Mouse (Mus musculus) thymus, adult 2 months (tissue): ENCODE results near the gene 4930404N11Rik. TPM values are rescaled to one million over a fixed set of nuclear protein-coding genes. Genes with fewer than 3 reads are reported as not detected.
A peak's percentile ranks its signal among the peaks of the same experiment; 100 is the strongest.

Experiments used
- DNase-seq: peaks from one replicate; pipeline ENCODE4 v3.0.0; 2021
- H3K27ac ChIP-seq: fragments of 200-500 bp; 2 replicates; pipeline ENCODE4 v1.5.1; 2012; ENCODE audit warnings: low read length, control low read depth; ENCODE audit not compliant: control insufficient read depth, insufficient read depth
- H3K27me3 ChIP-seq: fragments of 200-500 bp; 2 replicates; pipeline ENCODE4 v1.6.1; 2012; ENCODE audit warnings: mild to moderate bottlenecking, low read length, moderate library complexity, mixed read lengths; ENCODE audit not compliant: control insufficient read depth, insufficient read depth
- H3K36me3 ChIP-seq: fragments of 200-500 bp; 2 replicates; pipeline ENCODE4 v1.6.1; 2012; ENCODE audit warnings: mild to moderate bottlenecking, low read length, moderate library complexity; ENCODE audit not compliant: control insufficient read depth, insufficient read depth
- H3K4me1 ChIP-seq: fragments of 200-500 bp; replicated peaks from 2 replicates; pipeline ENCODE4 v1.6.1; 2012; ENCODE audit warnings: low read length; ENCODE audit not compliant: control insufficient read depth, insufficient read depth
- H3K4me3 ChIP-seq: fragments of 200-500 bp; 2 replicates; pipeline ENCODE4 v1.5.1; 2012; ENCODE audit warnings: mild to moderate bottlenecking, low read length, control low read depth, moderate library complexity; ENCODE audit not compliant: control insufficient read depth, insufficient read depth
- CTCF ChIP-seq: fragments of 200-500 bp; IDR thresholded peaks from 2 replicates; pipeline ENCODE4 v1.5.1; 2012; ENCODE audit warnings: mild to moderate bottlenecking, control low read depth, low read length, moderate library complexity, borderline replicate concordance; ENCODE audit not compliant: control insufficient read depth, poor library complexity, insufficient read depth; ENCODE audit errors: extremely low read depth
- POLR2A ChIP-seq: fragments of 200-500 bp; IDR thresholded peaks from 2 replicates; pipeline ENCODE4 v1.6.1; 2012; ENCODE audit warnings: mild to moderate bottlenecking, low read length, control low read depth, moderate library complexity; ENCODE audit not compliant: control insufficient read depth, poor library complexity, insufficient read depth; ENCODE audit errors: extremely low read depth
- WGBS: fragments of 180-500 bp; shearing (Covaris S2); methylation state at CpG from one replicate; pipeline ENCODE4 v1.1.7; 2018; 5-methylcytosine and 5-hydroxymethylcytosine counted together
- polyA plus RNA-seq: library from polyadenylated mRNA; depleted of rRNA; stranded (reverse); fragments of >200 nt; gene quantifications from 2 replicates; pipeline ENCODE4 v1.2.3, GENCODE M21; 2012

Gene 4930404N11Rik
- polyA plus RNA-seq, 1 experiment = 12.7 TPM

DNA sequence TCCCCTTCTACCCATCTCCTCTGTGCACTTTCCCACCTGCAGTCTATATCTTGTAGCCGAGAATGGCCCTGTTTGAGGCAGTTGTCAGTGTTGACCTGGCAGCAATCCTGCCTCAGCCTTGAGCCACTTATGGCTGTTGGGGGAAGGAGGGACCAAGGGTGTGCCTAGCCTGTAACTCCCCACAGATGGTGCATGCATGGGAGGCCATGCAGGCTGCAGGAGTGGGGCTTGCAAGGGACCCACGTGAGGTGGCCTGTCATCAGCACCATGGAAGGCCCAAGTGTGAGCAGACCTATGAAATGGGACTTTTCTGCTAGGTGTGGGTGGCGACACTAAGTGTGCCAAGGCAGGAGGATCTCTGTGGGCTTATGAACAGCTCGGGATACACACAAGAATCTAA is 543 bp downstream of the 4930404N11Rik start:
- no peaks in the 10 kb centered on the region for H3K4me1 ChIP-seq

DNA sequence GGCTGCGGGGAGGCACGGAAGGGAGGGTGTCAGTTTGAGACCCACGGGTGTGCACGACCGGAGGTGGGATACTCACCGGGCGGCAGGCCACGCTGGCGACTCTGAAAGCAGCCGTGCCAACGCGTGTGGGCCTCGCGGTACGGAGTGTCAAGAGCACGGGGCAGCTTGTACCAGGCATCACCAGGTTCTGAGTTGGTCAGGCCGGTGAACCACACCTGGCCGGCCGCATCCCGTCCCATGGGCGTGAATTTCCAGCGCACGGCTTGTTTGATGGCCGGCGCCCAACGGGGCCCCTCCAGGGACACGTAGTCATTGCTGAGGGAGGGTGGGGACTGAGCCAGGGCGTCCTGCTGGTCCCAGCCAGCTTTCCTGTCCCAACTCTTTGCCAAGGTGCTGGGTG is 950 bp downstream of the 4930404N11Rik start:
- H3K36me3 ChIP-seq = peaks cover 24% of the 10 kb centered on the region
- H3K4me1 ChIP-seq = no peaks in the 10 kb centered on the region
- TF ChIP-seq CTCF (no peak), POLR2A (no peak)
- no peak overlapping the region for H3K4me3 ChIP-seq
- no peaks in the 10 kb centered on the region for H3K27me3 ChIP-seq
- no peak for DNase-seq
- no peak overlapping the region for H3K27ac ChIP-seq
- 95% methylated on average over 28 of the region's 28 CpGs for WGBS

More for the DNA sequence above, 543 bp downstream of the 4930404N11Rik start:
- no peak for DNase-seq
- H3K27ac ChIP-seq = no peak overlapping the region
- H3K36me3 ChIP-seq = peaks cover 28% of the 10 kb centered on the region
- H3K4me3 ChIP-seq = no peak overlapping the region
- WGBS = 75% methylated on average over 4 of the region's 4 CpGs
- H3K27me3 ChIP-seq = no peaks in the 10 kb centered on the region
- no peak for TF ChIP-seq POLR2A
- no peak for TF ChIP-seq CTCF

DNA sequence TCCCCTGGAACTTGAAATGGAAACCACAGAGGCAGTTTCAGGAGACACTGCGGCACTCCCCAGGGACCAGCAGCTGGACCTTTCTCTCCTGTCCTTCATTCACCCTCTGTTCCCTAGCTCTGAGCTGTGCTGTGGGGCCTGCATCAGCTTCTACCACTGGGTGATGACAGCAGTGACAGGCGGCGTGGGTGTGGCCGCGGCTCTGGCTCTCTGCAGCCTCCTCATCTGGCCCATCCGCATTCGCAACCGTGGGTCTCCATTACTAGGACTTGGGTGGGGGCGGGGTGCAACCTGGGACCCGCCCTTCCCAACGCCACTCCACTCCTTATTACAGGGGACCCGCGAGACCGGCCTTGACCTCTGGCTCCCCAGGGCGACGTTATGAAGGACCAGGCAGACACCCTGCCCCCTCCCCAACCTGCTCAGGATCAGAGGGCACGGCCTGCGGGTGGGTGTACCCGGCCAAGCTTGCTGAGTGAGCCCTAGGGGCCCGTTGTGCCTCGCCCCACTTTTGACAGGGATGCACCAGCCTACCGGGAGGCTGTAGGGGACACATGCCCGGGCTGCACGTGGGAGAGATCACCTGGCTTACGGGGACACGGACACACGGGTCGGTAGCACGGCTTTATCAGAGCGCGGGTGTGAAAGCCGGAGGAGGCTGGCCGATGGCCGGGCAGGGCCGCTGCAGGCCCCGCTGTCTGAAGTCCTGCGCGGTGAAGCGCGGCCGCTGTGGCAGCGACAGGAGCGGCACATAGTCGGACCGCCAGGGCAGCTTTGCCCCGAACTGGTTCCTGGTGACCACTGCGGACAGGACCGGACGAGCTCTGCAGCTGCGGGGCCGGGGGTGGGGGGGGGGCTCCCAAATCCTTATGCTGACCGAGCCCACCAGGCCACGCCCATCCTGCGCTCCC is 1.9 kb downstream of the 4930404N11Rik start:
- Histone ChIP-seq H3K4me3 (no peak overlapping the region), H3K36me3 (peaks cover 19% of the 10 kb centered on the region), H3K27me3 (no peaks in the 10 kb centered on the region), H3K27ac (no peak overlapping the region), H3K4me1 (peaks cover 6% of the 10 kb centered on the region)
- no peak for DNase-seq
- WGBS = 94% methylated on average over 54 of the region's 54 CpGs
- no peak for TF ChIP-seq CTCF
- no peak for TF ChIP-seq POLR2A

DNA sequence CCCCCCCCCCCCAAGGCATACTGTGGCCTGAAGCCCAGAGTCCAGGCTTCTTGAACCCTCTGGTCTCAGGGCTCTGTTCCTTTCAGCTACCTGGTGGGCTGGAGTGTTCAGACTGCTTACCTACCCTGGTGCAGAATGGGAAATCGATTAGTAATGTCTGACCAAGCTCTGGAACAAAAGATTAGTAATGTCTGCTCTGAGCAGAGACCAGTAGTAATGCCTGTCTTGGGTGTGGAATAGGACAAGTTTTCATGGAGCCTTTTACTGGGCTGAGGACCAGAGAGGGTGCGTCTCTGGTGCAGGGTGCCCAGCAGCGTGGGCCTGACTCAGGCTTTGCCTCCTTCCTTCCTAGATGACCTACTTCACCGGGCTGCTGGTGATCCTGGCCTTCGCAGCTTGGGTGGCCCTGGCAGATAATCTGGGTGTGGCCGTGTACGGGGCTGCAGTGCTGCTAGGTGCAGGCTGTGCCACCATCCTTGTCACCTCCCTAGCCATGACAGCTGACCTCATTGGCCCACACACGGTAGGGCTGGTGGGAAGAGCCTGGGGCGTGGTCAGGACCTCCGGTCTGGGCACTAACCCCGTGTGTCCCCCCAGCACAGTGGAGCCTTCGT is 3.2 kb downstream of the 4930404N11Rik start:
- Histone ChIP-seq H3K27me3 (no peaks in the 10 kb centered on the region), H3K4me3 (no peak overlapping the region), H3K36me3 (peaks cover 9% of the 10 kb centered on the region), H3K4me1 (peaks cover 17% of the 10 kb centered on the region), H3K27ac (no peak overlapping the region)
- no peak for TF ChIP-seq POLR2A
- TF ChIP-seq CTCF = no peak
- 98% methylated on average over 12 of the region's 12 CpGs for WGBS
- no peak for DNase-seq

DNA sequence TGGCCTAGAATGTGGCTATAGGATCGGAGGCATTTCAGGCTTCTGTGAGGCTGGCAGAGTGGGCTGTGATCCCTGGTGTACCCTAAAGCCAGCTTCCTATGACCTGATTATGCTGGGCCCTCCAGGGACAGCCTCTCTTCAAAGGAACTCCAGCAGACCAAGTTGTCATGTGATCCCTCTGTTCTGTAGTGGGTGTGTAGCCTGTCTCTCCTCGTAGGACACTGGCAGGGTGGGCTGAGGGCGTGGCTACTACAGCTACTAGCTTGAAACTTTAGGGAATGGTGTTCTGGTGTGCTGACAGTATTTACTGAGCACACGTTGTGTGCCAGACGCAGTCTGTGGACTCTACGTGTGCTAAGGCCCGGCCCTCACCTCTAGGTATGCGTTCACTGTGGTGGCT is 4.9 kb downstream of the 4930404N11Rik start:
- Histone ChIP-seq H3K4me3 (no peak overlapping the region), H3K36me3 (no peaks in the 10 kb centered on the region), H3K27ac (no peak overlapping the region), H3K27me3 (no peaks in the 10 kb centered on the region), H3K4me1 (peaks cover 28% of the 10 kb centered on the region)
- TF ChIP-seq CTCF (no peak), POLR2A (no peak)
- WGBS = 88% methylated on average over 8 of the region's 8 CpGs
- DNase-seq = no peak

DNA sequence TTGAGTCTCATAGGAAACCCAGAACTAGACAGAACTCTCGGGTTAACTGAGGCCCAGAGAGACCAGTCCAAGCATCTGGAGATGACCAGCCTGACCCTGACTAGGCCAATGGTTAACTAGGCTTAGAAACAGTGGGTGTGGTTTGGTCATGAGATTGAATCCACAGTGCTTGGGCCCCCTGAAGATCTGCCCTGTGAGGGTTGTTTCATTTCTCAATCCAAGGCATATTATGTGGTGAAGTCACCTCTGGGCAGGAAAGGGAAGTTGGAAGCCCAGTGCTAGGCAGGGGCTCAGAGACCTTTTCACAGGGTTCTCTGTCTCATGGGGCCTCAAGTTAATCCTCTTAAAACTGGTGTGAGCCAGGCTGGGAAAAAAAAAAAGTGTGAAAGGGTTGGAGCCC is 6.8 kb downstream of the 4930404N11Rik start:
- 50% methylated on average over 1 of the region's 1 CpGs for WGBS
- TF ChIP-seq POLR2A (no peak), CTCF (no peak)
- Histone ChIP-seq H3K27me3 (no peaks in the 10 kb centered on the region), H3K27ac (no peak overlapping the region; the same call in 1 of the 2 replicates), H3K4me1 (peaks cover 28% of the 10 kb centered on the region), H3K36me3 (no peaks in the 10 kb centered on the region), H3K4me3 (no peak overlapping the region)
- DNase-seq = no peak

DNA sequence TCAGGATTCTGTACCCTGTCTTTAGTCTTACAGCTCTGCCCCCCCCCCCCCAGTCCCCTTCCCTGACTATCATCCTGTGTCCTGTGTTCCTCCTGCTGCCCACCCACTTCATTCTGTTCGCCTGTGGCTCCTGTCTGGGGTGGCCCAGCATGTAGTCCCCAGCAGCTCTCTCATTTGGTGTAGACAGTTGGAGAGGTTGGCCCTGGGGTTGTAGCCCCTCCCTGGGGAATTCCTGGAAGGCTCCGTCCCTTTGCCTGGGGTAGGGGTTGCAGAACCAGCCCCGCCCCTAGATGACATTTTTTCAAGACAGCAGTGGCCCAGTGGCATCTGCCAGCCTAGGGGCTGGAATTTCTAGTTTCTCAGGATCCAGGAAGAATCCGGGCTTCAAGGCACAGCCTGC is 7.4 kb downstream of the 4930404N11Rik start:
- 35% methylated on average over 4 of the region's 4 CpGs for WGBS
- TF ChIP-seq POLR2A = no peak
- TF ChIP-seq CTCF = no peak
- H3K27ac ChIP-seq = no peak overlapping the region
- no peak for DNase-seq
- peak overlapping the region; percentile 64 for H3K4me3 ChIP-seq
- H3K36me3 ChIP-seq = no peaks in the 10 kb centered on the region
- H3K27me3 ChIP-seq = no peaks in the 10 kb centered on the region
- H3K4me1 ChIP-seq = peaks cover 28% of the 10 kb centered on the region
